Mouse (Mus musculus): Measurements from ENCODE around the gene Cetn4.

The Cetn4 gene

DNA sequence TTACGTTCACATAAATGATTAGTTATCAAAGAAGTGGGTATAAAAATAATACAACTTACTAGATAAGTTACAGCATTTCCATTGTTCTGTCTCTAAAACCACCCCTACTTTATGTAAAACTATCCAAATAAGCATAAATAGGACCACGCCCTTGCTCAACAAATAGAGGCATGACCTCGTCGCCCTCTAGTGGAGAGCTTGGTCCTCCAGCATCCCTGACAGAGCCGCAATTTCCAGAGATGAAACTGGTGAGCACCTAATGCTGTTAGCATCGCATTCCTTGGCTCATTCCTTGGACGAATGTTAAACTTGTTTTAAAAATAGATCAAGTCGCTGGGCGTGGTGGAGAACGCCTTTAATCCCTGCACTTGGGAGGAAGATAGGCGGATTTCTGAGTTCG, 9.8 kb downstream of the Cetn4 start:
- in situ Hi-C loops (cut with MseI, MboI): no loop called here

DNA sequence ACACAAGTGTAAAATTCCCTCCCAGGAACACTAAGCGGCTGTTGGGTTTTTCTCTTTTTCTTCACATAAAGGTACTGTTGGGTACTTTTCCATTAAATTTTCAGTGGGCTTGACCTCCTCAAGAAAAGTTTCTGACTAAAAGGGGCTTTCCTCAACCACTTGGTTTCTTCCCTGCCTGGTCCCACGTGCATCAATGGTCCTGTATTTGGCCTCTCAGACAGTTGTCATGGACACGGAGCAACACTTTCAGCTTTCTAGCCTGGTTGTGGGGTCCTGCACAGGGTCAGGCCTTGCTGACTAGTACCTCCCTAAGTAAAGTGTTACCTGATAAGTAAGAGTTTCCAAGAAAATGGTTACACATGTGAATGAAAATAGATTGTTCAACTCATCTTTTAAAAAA, 13.0 kb downstream of the Cetn4 start:
- in situ Hi-C loops (cut with MseI, MboI): no loop called here

DNA sequence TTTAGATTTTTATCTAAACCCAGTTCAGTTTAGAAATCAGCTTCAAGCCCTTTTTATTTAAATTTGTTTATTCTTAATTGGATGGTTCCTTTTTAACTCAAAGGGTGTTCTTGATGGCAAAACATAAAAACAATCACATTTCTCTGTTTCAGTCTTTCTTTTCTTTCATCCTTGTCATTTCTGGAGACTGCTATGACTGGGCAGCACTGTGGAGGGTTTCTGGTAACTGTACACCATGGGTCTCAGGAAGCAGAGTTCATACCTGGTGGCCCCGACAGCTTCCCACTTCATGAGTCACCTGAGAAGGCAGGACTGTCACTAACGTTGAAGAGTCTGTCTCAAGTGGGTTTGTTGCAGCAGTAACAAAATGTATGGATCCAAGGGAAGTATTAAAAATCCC, 19.9 kb downstream of the Cetn4 start:
- in situ Hi-C loops (cut with MseI, MboI): no loop called here

DNA sequence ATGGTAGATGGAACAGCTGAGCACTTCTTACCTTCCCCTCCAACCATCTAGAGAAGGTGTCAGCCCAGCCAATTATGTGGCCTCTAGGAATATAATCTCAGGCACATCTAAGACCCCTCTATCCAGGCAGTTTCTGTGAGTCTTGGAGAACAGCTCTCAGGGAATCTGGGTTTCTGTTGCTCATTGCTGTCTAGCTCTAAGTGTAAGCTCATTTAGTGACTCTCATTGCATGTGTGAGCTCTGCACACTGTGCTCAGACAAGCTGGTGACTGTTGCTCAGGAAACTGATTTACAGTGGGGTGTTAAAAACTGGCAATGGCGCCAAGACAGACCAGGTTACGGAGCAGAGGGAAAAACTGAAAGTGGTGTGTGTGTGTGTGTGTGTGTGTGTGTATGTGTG, 20.6 kb downstream of the Cetn4 start:
- in situ Hi-C loops (cut with MseI, MboI): no loop called here

DNA sequence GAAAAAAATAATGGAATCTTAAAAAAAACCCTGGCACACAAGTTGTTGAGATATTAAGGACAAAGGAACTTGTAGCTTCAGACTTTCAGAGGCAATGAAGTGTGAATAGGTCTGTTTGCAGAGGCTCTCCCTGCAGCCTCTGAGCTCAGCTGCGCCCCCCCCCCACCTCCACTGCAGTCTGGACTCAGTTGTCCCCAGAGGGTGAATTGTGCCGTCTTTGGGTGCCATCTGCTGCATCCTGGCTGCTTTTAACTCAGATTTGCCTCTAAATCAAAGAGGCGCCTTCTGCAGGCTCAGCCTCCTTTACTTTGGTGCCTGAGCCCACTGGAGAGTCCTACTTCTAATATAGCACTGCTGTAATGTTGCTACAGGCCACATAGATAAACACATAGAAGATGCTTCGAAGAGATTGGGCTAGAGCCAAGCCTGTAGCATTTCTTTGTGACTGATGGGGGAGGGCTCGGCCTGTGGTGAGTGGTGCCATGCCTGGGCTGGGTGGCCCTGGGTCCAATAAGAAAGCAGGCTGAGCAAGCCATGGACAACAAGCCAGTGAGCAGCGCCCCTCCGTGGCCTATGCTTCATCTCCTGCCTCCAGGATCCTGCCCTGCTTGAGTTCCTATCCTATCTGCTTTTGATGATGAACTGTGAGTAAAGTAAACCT, 21.5 kb downstream of the Cetn4 start:
- in situ Hi-C loops (cut with MseI, MboI): no loop called here

DNA sequence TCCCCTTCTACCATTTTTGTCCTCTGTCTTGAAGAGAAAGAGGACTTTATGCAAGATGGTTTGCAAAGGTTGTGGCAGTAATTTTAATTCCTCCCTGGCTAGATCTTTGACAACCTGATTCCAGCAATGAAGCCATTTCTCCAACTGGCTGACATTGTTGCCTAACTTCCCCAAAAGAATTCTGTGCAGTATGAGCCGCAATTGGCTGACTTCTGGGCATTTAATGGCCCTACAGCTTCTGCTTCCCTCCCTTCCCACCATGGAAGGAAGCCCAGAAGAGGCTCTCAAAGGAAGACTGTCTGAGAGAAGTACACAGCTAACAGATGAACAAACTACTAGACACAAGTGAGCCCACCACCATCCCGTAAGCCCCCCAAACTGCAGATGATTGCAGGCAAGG, 23.3 kb downstream of the Cetn4 start:
- in situ Hi-C loops (cut with MseI, MboI): no loop called here

DNA sequence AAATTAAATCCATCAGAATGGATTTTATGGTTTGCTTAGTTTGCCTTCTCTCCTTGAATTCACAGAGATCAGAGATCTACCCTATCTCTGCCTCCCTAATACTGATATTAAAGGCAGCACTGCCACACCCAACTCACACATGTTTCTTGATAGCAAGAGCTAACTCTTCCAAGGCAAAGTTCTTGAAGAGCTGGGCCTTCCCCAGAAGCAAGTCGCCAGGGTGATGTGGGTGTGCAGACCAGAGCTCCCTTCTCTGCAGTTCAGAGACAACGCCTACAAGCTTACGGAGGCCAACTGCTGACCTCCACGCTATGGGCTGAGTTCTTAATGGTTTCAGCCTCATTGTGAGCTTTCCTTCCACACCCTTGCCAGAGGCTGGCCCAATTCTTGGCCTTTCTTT, 29.3 kb downstream of the Cetn4 start:
- in situ Hi-C loops (cut with MseI, MboI): no loop called here

DNA sequence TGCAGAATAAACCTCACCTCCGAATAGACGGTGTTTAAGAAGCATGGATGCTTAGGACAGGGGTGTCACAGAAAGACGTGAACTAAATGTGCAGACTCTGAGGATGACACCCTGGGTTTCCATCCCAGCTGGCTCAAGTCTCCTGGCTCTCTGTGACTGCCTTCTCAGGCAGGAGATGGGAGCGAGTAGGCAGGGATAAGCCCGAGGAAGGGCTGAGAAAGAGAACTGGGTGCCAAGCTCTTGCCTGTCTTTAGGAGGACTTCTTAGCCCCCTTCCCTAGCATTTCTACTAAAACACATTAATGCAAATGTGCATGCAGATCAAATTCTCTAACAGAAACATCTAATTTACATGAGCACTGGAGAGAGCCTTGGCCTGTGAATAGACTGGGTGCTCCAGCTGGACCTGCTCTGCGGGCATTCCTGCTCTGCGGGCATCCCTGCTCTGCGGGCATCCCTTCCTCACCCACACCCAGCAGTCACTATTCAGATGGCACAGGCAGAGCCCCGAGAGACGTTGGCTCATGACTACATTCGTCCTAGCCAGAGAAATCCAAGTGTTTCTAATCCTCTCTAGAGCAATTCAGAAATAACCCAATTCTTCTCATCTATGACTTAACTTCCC, 30.1 kb downstream of the Cetn4 start:
- in situ Hi-C loops (cut with MseI, MboI): no loop called here

DNA sequence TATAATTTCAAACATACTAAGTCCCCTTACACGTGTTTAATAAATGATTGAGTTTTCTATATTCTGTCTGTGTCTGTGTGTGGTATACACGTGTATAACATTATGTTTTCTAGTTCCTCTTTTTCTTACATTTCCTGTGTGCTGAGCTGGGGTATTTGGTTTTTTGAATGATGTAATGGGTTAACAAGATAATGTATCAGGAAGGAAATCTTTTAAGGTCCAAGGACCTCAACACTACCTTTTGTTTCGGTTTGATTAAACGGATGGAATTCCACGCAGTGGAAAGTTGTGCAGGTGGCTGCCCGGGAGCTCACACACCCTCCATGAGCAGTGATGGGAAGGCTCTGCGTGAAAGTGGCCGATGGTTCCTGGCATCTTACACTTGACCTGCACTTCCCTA, 31.6 kb downstream of the Cetn4 start:
- in situ Hi-C loops (cut with MseI, MboI): no loop called here

DNA sequence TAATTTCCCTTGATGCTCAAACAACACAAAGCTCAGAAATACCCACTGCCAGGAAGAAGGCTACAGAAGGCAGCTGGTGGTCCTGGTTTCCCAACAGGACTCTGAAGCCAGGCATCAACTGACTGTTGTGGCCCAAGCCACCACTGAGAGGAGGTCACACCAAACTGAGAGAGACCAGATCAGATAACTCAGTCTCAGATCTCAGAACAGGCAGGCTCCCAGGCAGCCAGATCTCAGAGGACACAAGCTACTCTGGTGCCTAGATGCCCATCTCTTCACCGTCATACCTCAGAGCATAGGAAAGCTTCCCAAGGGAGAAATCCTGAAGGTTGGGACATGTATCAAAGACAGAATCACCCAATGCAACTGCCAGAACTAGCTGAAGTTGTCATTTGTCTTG, 32.3 kb downstream of the Cetn4 start:
- in situ Hi-C loops (cut with MseI, MboI): no loop called here

DNA sequence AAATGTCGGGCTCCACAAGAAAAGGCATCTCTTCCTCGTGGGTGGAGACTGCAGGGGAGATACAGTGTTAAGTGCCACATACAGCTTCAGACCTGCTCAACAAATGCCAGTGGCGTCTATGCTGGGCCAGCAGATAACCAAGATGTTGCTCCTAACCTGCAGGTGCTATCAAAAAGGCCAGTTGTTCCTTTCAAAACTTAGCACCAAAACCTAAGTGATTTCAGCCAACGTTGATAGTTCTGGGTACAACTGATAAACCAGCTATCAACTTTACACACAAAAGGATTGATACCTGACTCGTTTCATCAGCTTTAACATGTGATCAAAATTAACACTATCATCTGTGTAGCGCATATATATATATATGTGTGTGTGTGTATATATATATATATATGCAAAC, 37.8 kb downstream of the Cetn4 start:
- in situ Hi-C loops (cut with MseI, MboI): no loop called here

DNA sequence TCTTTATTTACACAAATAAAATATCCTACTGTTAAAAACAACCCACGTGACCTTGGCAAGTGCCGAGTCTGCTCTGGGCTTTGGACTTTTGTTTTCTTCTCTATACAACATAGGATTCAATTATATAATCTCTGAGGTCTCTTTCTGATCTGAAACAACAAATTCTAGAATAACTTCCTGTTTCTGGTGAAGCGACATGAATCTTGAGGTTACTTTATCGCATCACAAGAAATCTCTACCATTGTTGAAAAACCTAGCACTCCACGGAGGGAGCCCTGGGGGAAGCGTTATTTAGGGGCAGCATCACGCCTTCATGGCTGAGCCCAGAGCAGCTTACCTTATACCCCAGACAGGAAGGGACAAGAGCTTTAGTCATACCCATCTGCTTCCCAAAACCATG, 39.4 kb downstream of the Cetn4 start:
- in situ Hi-C loops (cut with MseI, MboI): no loop called here

DNA sequence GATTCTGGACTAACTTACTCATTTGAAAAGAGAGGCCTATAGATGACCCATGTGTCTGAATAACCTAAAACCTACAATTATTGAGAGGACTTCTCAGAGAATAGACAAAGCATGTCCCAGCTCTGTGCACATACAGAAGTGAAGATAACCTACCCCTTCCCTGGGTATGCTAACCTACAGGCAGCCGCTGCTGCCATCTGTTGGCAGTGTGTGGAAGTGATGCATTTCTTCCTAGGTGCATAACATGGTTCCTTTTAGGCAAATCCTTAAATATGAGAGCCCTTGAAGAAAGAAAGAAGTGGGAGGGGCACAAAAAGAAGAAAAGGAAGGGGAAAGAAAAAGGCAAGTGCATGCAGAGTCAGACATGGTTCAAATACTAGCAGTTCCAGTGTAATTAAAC, 41.3 kb downstream of the Cetn4 start:
- in situ Hi-C loops (cut with MseI, MboI): no loop called here

DNA sequence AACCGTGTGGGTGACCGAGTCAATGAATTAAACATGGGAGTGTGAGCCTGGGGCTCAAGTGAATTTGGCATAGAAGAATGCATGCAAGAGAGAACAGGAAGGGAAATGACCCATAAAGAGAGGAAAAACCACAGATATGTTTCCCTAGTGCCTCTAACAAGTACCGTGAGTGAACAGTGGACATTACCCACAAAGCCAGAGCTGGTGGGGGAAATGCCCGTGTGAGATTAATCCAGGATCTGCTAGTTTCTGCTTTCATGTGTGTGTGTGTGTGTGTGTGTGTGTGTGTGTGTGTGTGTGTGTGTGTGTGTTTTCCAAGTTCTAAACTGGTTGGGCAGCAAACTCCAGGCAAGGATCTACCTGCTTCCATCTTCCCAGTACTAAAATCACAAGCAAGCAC, 42.6 kb downstream of the Cetn4 start:
- in situ Hi-C loops (cut with MseI, MboI): no loop called here

DNA sequence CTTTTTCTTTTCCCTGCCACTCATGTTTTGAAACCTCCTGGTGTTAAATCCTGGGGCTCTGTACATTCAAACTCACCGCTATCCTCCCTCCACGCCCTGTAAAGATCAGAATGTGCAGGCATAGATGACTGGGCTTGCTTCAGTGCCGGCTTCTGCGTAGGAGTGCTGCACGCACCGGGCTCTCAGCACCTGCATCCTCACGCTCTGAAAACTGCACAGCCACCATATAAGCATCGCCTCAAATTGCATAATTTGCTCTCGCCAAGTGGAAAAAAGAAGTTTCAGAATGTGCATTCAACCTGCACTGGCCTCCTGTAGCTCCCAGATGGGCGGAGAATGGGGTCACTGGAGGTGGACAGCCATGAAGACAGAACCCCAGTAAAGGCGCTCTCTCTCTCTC, 44.2 kb downstream of the Cetn4 start:
- in situ Hi-C loops (cut with MseI, MboI): no loop called here

DNA sequence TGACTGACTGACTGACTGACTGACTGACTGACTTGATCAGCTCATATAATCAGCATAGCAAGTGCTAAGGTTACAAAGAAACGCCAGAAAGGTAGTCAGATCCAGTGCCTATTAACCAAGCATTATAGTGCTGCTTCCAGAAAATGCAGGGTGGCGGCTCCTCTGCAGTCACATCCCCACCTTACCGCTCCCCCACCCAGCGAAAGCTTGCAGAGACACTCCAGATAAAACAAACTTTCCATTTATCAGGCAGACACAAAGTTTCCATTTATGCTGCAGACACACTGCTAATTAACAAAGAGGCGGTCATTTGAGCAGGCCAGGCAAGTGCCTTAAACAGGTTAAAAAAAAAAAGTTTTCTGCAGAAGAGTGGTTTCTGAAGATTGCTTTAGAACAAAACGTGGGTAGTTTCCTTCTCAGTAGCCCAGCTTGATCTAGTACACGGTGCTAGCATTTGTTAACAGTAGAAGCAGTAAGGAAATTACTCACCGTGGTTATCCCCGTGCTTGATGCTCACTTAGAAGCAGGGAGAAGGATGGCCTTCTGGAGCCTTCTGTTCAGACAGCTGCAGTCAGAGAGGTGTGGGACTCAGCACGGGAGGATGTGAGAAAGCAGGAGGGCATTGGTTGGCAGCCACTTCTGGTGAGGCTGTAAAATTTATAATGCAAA, 53.0 kb downstream of the Cetn4 start:
- in situ Hi-C loops (cut with MseI, MboI): no loop called here

DNA sequence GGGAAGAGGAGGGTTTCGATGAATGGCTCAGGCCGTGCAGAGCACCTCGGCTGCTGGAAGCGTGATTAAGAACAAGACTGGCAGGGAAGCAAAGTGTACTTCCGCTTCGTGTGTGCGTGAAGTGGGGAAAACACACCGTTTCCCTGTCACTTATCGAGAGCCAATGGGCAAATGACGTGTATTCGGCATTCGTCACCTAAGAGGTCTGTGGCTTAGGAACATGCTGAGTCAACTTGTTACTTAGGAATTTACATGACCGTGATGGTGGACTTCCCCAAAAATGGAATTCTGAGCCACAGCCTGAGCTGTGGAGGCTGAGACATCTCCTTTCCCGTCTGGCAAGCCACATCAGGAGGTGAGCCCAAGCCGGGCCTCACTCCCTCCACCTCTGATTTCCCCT, 54.7 kb downstream of the Cetn4 start:
- in situ Hi-C loops (cut with MseI, MboI): no loop called here

Measured in mouse trophoblast stem cell (cell line).